In genomic region chr1:91914648-91915047, GRCm38 (mm10) we compare ENCODE assay signal across 17 mouse cellular contexts.
DNase-seq lines count a peak whose midpoint lies in the region; ATAC-seq and TF ChIP-seq lines count a peak whose summit lies in the region.
"Had no signal": no experiment of that assay in that cellular context is flagged by ENCODE, and none has a peak within 500 bp of the region (broad histone marks: within the 10 kb centered on the region; RNA-seq: fewer than 3 reads in every experiment).

No protein-coding gene starts in this region.

- H3K4me3 ChIP-seq in heart, embryonic 15.5 days, result no peak overlapping the region
- no peak overlapping the region for H3K4me3 ChIP-seq in neural tube, embryonic 14.5 days (ENCODE audit: low read depth, low read length)
- no peak overlapping the region for H3K4me3 ChIP-seq in forebrain, postnatal 0 days (ENCODE audit: low read depth, low read length)
- H3K4me3 ChIP-seq: embryonic facial prominence, embryonic 15.5 days; forebrain, embryonic 13.5 days; midbrain, embryonic 10.5 days; myocyte had no signal

- peak overlapping the region; percentile 16; the same call in 1 of the 2 replicates for H3K27ac ChIP-seq in heart, embryonic 15.5 days
- H3K27ac ChIP-seq in neural tube, embryonic 14.5 days (ENCODE audit: low read depth, low read length), result no peak overlapping the region
- no peak overlapping the region for H3K27ac ChIP-seq in forebrain, postnatal 0 days (ENCODE audit: low read depth, low read length)
- H3K27ac ChIP-seq: embryonic facial prominence, embryonic 15.5 days; forebrain, embryonic 13.5 days; midbrain, embryonic 10.5 days had no signal

- H3K9me3 ChIP-seq in heart, embryonic 15.5 days (replicated peaks), result no peaks in the 10 kb centered on the region
- H3K9me3 ChIP-seq in neural tube, embryonic 14.5 days (ENCODE audit: control insufficient read depth, low read length), result no peaks in the 10 kb centered on the region
- no peaks in the 10 kb centered on the region for H3K9me3 ChIP-seq in forebrain, postnatal 0 days (ENCODE audit: low read length)
- H3K9me3 ChIP-seq: embryonic facial prominence, embryonic 15.5 days; forebrain, embryonic 13.5 days; midbrain, embryonic 10.5 days had no signal

- no peak for TF ChIP-seq CTCF in forebrain, postnatal 0 days (IDR thresholded peaks at IDR 0.05; ENCODE audit: low read depth)

- H3K4me1 ChIP-seq in heart, embryonic 15.5 days (replicated peaks), result peaks cover 15% of the 10 kb centered on the region
- no peaks in the 10 kb centered on the region for H3K4me1 ChIP-seq in neural tube, embryonic 14.5 days (ENCODE audit: control insufficient read depth, insufficient read depth, low read length)
- no peaks in the 10 kb centered on the region for H3K4me1 ChIP-seq in forebrain, postnatal 0 days (ENCODE audit: insufficient read depth)
- H3K4me1 ChIP-seq: forebrain, embryonic 13.5 days had no signal

- no peak overlapping the region for H3K9ac ChIP-seq in heart, embryonic 15.5 days
- no peak overlapping the region for H3K9ac ChIP-seq in neural tube, embryonic 14.5 days (replicated peaks; ENCODE audit: low read depth, low read length)
- H3K9ac ChIP-seq in forebrain, postnatal 0 days, result no peak overlapping the region
- H3K9ac ChIP-seq: embryonic facial prominence, embryonic 15.5 days; forebrain, embryonic 13.5 days had no signal

- no peak for ATAC-seq in heart, embryonic 15.5 days (replicated peaks; ENCODE audit: insufficient number of reproducible peaks, insufficient read depth, low FRiP score, low read depth)
- peak; percentile 44; the same call in 1 of the 2 replicates for ATAC-seq in neural tube, embryonic 14.5 days (ENCODE audit: low read depth)
- ATAC-seq in forebrain, postnatal 0 days, result no peak
- ATAC-seq: forebrain, embryonic 13.5 days; inflammation-experienced regulatory T-cells, adult 6 months had no signal

- H3K4me2 ChIP-seq in heart, embryonic 15.5 days, result no peak overlapping the region
- no peak overlapping the region for H3K4me2 ChIP-seq in neural tube, embryonic 14.5 days (ENCODE audit: low read depth, low read length)
- H3K4me2 ChIP-seq in forebrain, postnatal 0 days (ENCODE audit: low read depth), result no peak overlapping the region
- H3K4me2 ChIP-seq: embryonic facial prominence, embryonic 15.5 days; forebrain, embryonic 13.5 days had no signal

- H3K27me3 ChIP-seq in heart, embryonic 15.5 days, result no peaks in the 10 kb centered on the region
- no peaks in the 10 kb centered on the region for H3K27me3 ChIP-seq in neural tube, embryonic 14.5 days (ENCODE audit: control insufficient read depth, insufficient read depth, low read length)
- no peaks in the 10 kb centered on the region for H3K27me3 ChIP-seq in forebrain, postnatal 0 days (ENCODE audit: insufficient read depth, low read length)
- H3K27me3 ChIP-seq: embryonic facial prominence, embryonic 15.5 days; forebrain, embryonic 13.5 days had no signal

- DNase-seq in heart, adult 9 months (ENCODE audit: low spot score in 2 of 2), result no peak
- DNase-seq in neural tube, embryonic 10.5 days (ENCODE audit: extremely low spot score, low spot score), result no peak
- DNase-seq in kidney, postnatal 25 days, result peak; percentile 25 to 71
- DNase-seq in thymus, postnatal 36 days, result no peak
- no peak for DNase-seq in forebrain, postnatal 0 days
- DNase-seq: adrenal gland, adult 2 months; gastrocnemius, postnatal 10 days; lung, adult 18-20 months; right cerebral cortex, postnatal 4 days; thymus, adult 18-20 months had no signal

- WGBS in heart, embryonic 15.5 days, result 34% methylated on average over 3 of the region's 3 CpGs
- WGBS in neural tube, embryonic 14.5 days, result 52% methylated on average over 3 of the region's 3 CpGs
- 72% methylated on average over 3 of the region's 3 CpGs for WGBS in forebrain, postnatal 0 days

- no peaks in the 10 kb centered on the region for H3K36me3 ChIP-seq in heart, embryonic 15.5 days
- H3K36me3 ChIP-seq in neural tube, embryonic 14.5 days (ENCODE audit: control insufficient read depth, insufficient read depth, low read length), result no peaks in the 10 kb centered on the region
- H3K36me3 ChIP-seq in forebrain, postnatal 0 days (ENCODE audit: insufficient read depth), result no peaks in the 10 kb centered on the region
- H3K36me3 ChIP-seq: embryonic facial prominence, embryonic 15.5 days; midbrain, embryonic 10.5 days had no signal

Comparison
In these comparisons a context has a peak if more than half of its experiments do, and no peak if none do; other contexts are left out.
1. DNase-seq: peak in kidney, postnatal 25 days (2 of 2); none in heart, adult 9 months (0 of 2), neural tube, embryonic 10.5 days (single experiment), thymus, postnatal 36 days (0 of 2) and forebrain, postnatal 0 days (single experiment).